27 mouse cellular contexts compared by ENCODE assay signal in the genomic region with DNA sequence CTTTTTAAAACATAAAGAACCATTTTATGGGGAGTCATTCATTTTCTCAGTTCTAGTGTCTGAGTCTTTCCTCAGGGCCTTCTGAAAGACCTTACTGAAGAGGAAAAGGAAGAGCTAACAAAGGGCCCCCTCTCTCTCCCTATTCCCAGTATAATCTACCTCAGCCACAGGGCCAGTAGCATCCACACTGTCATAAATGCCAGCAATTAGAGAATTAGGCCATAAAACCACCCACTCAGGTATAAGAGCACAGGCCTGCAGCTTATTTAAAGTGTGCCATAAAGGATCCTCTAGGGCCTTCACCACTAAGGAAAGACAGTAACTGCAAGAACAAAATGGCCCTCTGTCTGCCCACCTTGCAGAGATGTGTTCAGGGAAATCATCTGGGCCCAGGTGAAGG. TPM values are rescaled to one million over a fixed set of nuclear protein-coding genes. Genes with fewer than 3 reads are reported as not detected.
DNase-seq lines count a peak whose midpoint lies in the region; ATAC-seq and TF ChIP-seq lines count a peak whose summit lies in the region.
"Had no signal": no experiment of that assay in that cellular context is flagged by ENCODE, and none has a peak within 500 bp of the region (broad histone marks: within the 10 kb centered on the region; RNA-seq: fewer than 3 reads in every experiment).

No protein-coding gene starts in this region.

- no peak for TF ChIP-seq EP300 in CH12.LX (IDR thresholded peaks at IDR 0.05; ENCODE audit: low read length)

- peaks cover 3% of the 10 kb centered on the region for H3K4me1 ChIP-seq in embryonic facial prominence, embryonic 11.5 days (ENCODE audit: control insufficient read depth, insufficient read depth, low read length)
- peaks cover 55% of the 10 kb centered on the region for H3K4me1 ChIP-seq in embryonic facial prominence, embryonic 10.5 days
- peaks cover 59% of the 10 kb centered on the region for H3K4me1 ChIP-seq in kidney, embryonic 15.5 days
- H3K4me1 ChIP-seq in CH12.LX (ENCODE audit: control insufficient read depth in 1 of 2, insufficient read depth in 2 of 2), result peaks cover 36 to 94% of the 10 kb centered on the region in 2 experiments
- peaks cover 64% of the 10 kb centered on the region for H3K4me1 ChIP-seq in neural tube, embryonic 14.5 days (ENCODE audit: control insufficient read depth, insufficient read depth, low read length)

- no peak overlapping the region for H3K4me2 ChIP-seq in embryonic facial prominence, embryonic 11.5 days (ENCODE audit: low read depth, low read length)
- H3K4me2 ChIP-seq in kidney, embryonic 15.5 days, result no peak overlapping the region
- peak overlapping the region; percentile 99 for H3K4me2 ChIP-seq in CH12.LX (ENCODE audit: insufficient read depth, low read depth, poor library complexity, severe bottlenecking)
- H3K4me2 ChIP-seq in neural tube, embryonic 14.5 days (ENCODE audit: low read depth, low read length), result no peak overlapping the region; the same call in 1 of the 2 replicates
- H3K4me2 ChIP-seq: embryonic facial prominence, embryonic 12.5 days; forebrain, embryonic 15.5 days; heart, embryonic 13.5 days; liver, embryonic 15.5 days; lung, embryonic 14.5 days; midbrain, embryonic 11.5 days had no signal

- H3K9me3 ChIP-seq in embryonic facial prominence, embryonic 11.5 days (replicated peaks; ENCODE audit: control insufficient read depth, low read length), result no peaks in the 10 kb centered on the region
- H3K9me3 ChIP-seq in embryonic facial prominence, embryonic 10.5 days, result no peaks in the 10 kb centered on the region
- no peaks in the 10 kb centered on the region for H3K9me3 ChIP-seq in kidney, embryonic 15.5 days (replicated peaks)
- no peaks in the 10 kb centered on the region for H3K9me3 ChIP-seq in CH12.LX (replicated peaks; ENCODE audit: low read length)
- H3K9me3 ChIP-seq in neural tube, embryonic 14.5 days (ENCODE audit: control insufficient read depth, low read length), result no peaks in the 10 kb centered on the region
- H3K9me3 ChIP-seq: embryonic facial prominence, embryonic 12.5 days; forebrain, embryonic 10.5 days; forebrain, embryonic 15.5 days; G1E; heart, embryonic 13.5 days; liver, embryonic 15.5 days had no signal

- TF ChIP-seq POLR2A in CH12.LX (IDR thresholded peaks at IDR 0.05; ENCODE audit: low read depth, low read length), result no peak

- DNase-seq in embryonic facial prominence, embryonic 11.5 days (ENCODE audit: low spot score), result no peak
- DNase-seq in embryonic facial prominence, embryonic 10.5 days (ENCODE audit: low spot score), result no peak
- no peak for DNase-seq in kidney, adult 9 months
- no peak for DNase-seq in CH12.LX (ENCODE audit: extremely low read depth)
- no peak for DNase-seq in gastrocnemius, adult 2 months
- DNase-seq: adrenal gland, adult 8-10 months; cerebellum, adult 8-10 months; cerebellum, postnatal 25 days; gastrocnemius, postnatal 36 days; heart, adult 2 months; heart, postnatal 10 days; kidney, postnatal 25 days; left cerebral cortex, postnatal 4 days; lung, embryonic 14.5 days; lung, postnatal 14 days; right cerebral cortex, adult 18-20 months; spleen, adult 18-20 months; thymus, postnatal 14 days had no signal

- no peaks in the 10 kb centered on the region; the same call in 1 of the 2 replicates for H3K36me3 ChIP-seq in embryonic facial prominence, embryonic 11.5 days (replicated peaks; ENCODE audit: control insufficient read depth, insufficient read depth, low read depth, low read length)
- H3K36me3 ChIP-seq in embryonic facial prominence, embryonic 10.5 days (replicated peaks), result peaks cover 51% of the 10 kb centered on the region
- peaks cover 18% of the 10 kb centered on the region; the same call in 1 of the 2 replicates for H3K36me3 ChIP-seq in kidney, embryonic 15.5 days
- peaks cover 17 to 53% of the 10 kb centered on the region in 2 experiments for H3K36me3 ChIP-seq in CH12.LX (replicated peaks in 1 of 2; ENCODE audit: control insufficient read depth in 1 of 2, insufficient read depth in 1 of 2, low read length in 1 of 2)
- H3K36me3 ChIP-seq in neural tube, embryonic 14.5 days (ENCODE audit: control insufficient read depth, insufficient read depth, low read length), result no peaks in the 10 kb centered on the region
- H3K36me3 ChIP-seq: forebrain, embryonic 15.5 days had no signal

- no peak for TF ChIP-seq RAD21 in CH12.LX (IDR thresholded peaks at IDR 0.05; ENCODE audit: low read depth, low read length)

- ATAC-seq in embryonic facial prominence, embryonic 11.5 days (replicated peaks; ENCODE audit: insufficient number of reproducible peaks, low FRiP score, low TSS enrichment, low read depth), result no peak
- no peak for ATAC-seq in kidney, embryonic 15.5 days (replicated peaks; ENCODE audit: low FRiP score)
- no peak for ATAC-seq in neural tube, embryonic 14.5 days (ENCODE audit: low read depth)
- ATAC-seq: forebrain, embryonic 15.5 days had no signal

- intact Hi-C loops in gastrocnemius, adult 2 months (cut with DNase I), result no loop called here

- no peak overlapping the region for H3K4me3 ChIP-seq in embryonic facial prominence, embryonic 11.5 days (ENCODE audit: low read depth, low read length)
- H3K4me3 ChIP-seq in embryonic facial prominence, embryonic 10.5 days, result no peak overlapping the region
- H3K4me3 ChIP-seq in kidney, embryonic 15.5 days (replicated peaks), result no peak overlapping the region
- H3K4me3 ChIP-seq in CH12.LX (replicated peaks in 1 of 3; ENCODE audit: low read depth in 2 of 3, low read length in 2 of 3, poor library complexity in 1 of 3), result no peak overlapping the region
- H3K4me3 ChIP-seq in neural tube, embryonic 14.5 days (ENCODE audit: low read depth, low read length), result no peak overlapping the region
- no peak overlapping the region for H3K4me3 ChIP-seq in gastrocnemius, adult 2 months
- H3K4me3 ChIP-seq: embryonic facial prominence, embryonic 12.5 days; forebrain, embryonic 10.5 days; forebrain, embryonic 15.5 days; heart, adult 2 months; heart, embryonic 13.5 days; liver, embryonic 15.5 days had no signal

- dilution Hi-C loops in CH12.LX (cut with MboI; ENCODE audit: extremely low pct_ligation_motif_present, extremely low pct_unique_long_range_greater_than_20kb, low sequenced_read_pairs), result no loop called here

- peaks cover 92% of the 10 kb centered on the region for H3K79me2 ChIP-seq in CH12.LX (replicated peaks; ENCODE audit: control insufficient read depth, extremely low read depth, insufficient read depth, poor library complexity, severe bottlenecking)

- H3K9ac ChIP-seq in embryonic facial prominence, embryonic 11.5 days (replicated peaks; ENCODE audit: low read length), result no peak overlapping the region
- H3K9ac ChIP-seq in kidney, embryonic 15.5 days, result no peak overlapping the region
- H3K9ac ChIP-seq in CH12.LX (ENCODE audit: insufficient read depth, low read depth), result peak overlapping the region; percentile 57
- H3K9ac ChIP-seq in neural tube, embryonic 14.5 days (replicated peaks; ENCODE audit: low read depth, low read length), result no peak overlapping the region
- H3K9ac ChIP-seq: embryonic facial prominence, embryonic 12.5 days; forebrain, embryonic 15.5 days; heart, embryonic 13.5 days; liver, embryonic 15.5 days; lung, embryonic 14.5 days had no signal

- no peak for TF ChIP-seq CTCF in CH12.LX (conservative IDR thresholded peaks at IDR 0.05 in 1 of 2, IDR thresholded peaks at IDR 0.05 in 1 of 2; ENCODE audit: low read depth in 2 of 2, low read length in 2 of 2)
- TF ChIP-seq CTCF in gastrocnemius, adult 2 months (IDR thresholded peaks at IDR 0.05), result no peak

- in situ Hi-C loops in CH12.LX (cut with MboI; ENCODE audit: low pct_ligation_motif_present, low pct_unique_long_range_greater_than_20kb, low sequenced_read_pairs), result no loop called here

- 0 out of 2 replicates have a peak overlapping the region, but pooled peaks have one; percentile 35 for H3K27ac ChIP-seq in embryonic facial prominence, embryonic 11.5 days (replicated peaks; ENCODE audit: low read depth, low read length)
- no peak overlapping the region for H3K27ac ChIP-seq in embryonic facial prominence, embryonic 10.5 days (replicated peaks)
- 0 out of 2 replicates have a peak overlapping the region, but pooled peaks have one; percentile 10 for H3K27ac ChIP-seq in kidney, embryonic 15.5 days
- peak overlapping the region; percentile 69; the same call in 1 of the 2 replicates for H3K27ac ChIP-seq in CH12.LX (ENCODE audit: insufficient read depth, low read depth)
- peak overlapping the region; percentile 48; the same call in 1 of the 2 replicates for H3K27ac ChIP-seq in neural tube, embryonic 14.5 days (ENCODE audit: low read depth, low read length)
- no peak overlapping the region for H3K27ac ChIP-seq in gastrocnemius, adult 2 months
- H3K27ac ChIP-seq: embryonic facial prominence, embryonic 12.5 days; forebrain, embryonic 10.5 days; forebrain, embryonic 15.5 days; heart, adult 2 months; heart, embryonic 13.5 days; liver, embryonic 15.5 days had no signal

- no peaks in the 10 kb centered on the region for H3K27me3 ChIP-seq in embryonic facial prominence, embryonic 11.5 days (ENCODE audit: control insufficient read depth, insufficient read depth, low read length)
- no peaks in the 10 kb centered on the region for H3K27me3 ChIP-seq in embryonic facial prominence, embryonic 10.5 days (replicated peaks; ENCODE audit: low read depth, poor library complexity, severe bottlenecking)
- H3K27me3 ChIP-seq in kidney, embryonic 15.5 days, result no peaks in the 10 kb centered on the region
- no peaks in the 10 kb centered on the region for H3K27me3 ChIP-seq in CH12.LX (replicated peaks)
- no peaks in the 10 kb centered on the region for H3K27me3 ChIP-seq in neural tube, embryonic 14.5 days (ENCODE audit: control insufficient read depth, insufficient read depth, low read length)
- H3K27me3 ChIP-seq: embryonic facial prominence, embryonic 12.5 days; forebrain, embryonic 15.5 days; heart, embryonic 13.5 days; liver, embryonic 15.5 days had no signal

RNA-seq across cellular contexts. Expression of a gene that starts 6.9 kb away (rescaled TPM):
- polyA plus RNA-seq in embryonic facial prominence, embryonic 11.5 days (2014; fragmentation: Nextera tagmentation; extraction: Ambion mirVana), result 9.8 and 12.2 TPM in 2 replicates
- 14.1 and 14.9 TPM in 2 replicates for polyA plus RNA-seq in embryonic facial prominence, embryonic 10.5 days (2016; fragmentation: Nextera tagmentation; extraction: Ambion mirVana)
- polyA plus RNA-seq in kidney, embryonic 15.5 days (2015; fragmentation: Nextera tagmentation; extraction: Ambion mirVana), result 14.6 and 16.3 TPM in 2 replicates
- total RNA-seq in CH12.LX (2012; rRNA removed) (7.2 and 7.3 TPM in 2 replicates), CH12.LX (2014; rRNA removed) (2.2 and 2.5 TPM in 2 replicates)
- 13.4 and 21.3 TPM in 2 replicates for polyA plus RNA-seq in CH12.LX (2012; ENCODE audit: insufficient read length, low read depth)
- polyA plus RNA-seq in neural tube, embryonic 14.5 days (2014; fragmentation: Nextera tagmentation; extraction: Ambion mirVana), result 16.5 and 23.1 TPM in 2 replicates
- 10 to 100 TPM; 21.5 to 21.7 TPM for total RNA-seq in gastrocnemius, adult 2 months (2021)

RNA-seq across cellular contexts. Expression of a gene that starts 46.3 kb away (rescaled TPM):
- polyA plus RNA-seq in embryonic facial prominence, embryonic 11.5 days (2014; fragmentation: Nextera tagmentation; extraction: Ambion mirVana), result 572 and 583 TPM in 2 replicates
- polyA plus RNA-seq in embryonic facial prominence, embryonic 10.5 days (2016; fragmentation: Nextera tagmentation; extraction: Ambion mirVana), result 499 and 516 TPM in 2 replicates
- polyA plus RNA-seq in kidney, embryonic 15.5 days (2015; fragmentation: Nextera tagmentation; extraction: Ambion mirVana), result 714 and 843 TPM in 2 replicates
- total RNA-seq in CH12.LX (2012; rRNA removed) (490 and 550 TPM in 2 replicates), CH12.LX (2014; rRNA removed) (689 and 720 TPM in 2 replicates)
- polyA plus RNA-seq in CH12.LX (2012; ENCODE audit: insufficient read length, low read depth), result 277 and 311 TPM in 2 replicates
- polyA plus RNA-seq in neural tube, embryonic 14.5 days (2014; fragmentation: Nextera tagmentation; extraction: Ambion mirVana), result 756 and 860 TPM in 2 replicates
- 100 to 1,000 TPM; 668 to 937 TPM for total RNA-seq in gastrocnemius, adult 2 months (2021)

Comparison
In these comparisons a context has a peak if more than half of its experiments do, and no peak if none do; other contexts are left out.
1. H3K27ac ChIP-seq: peak in embryonic facial prominence, embryonic 11.5 days (single experiment), kidney, embryonic 15.5 days (single experiment), CH12.LX (single experiment) and neural tube, embryonic 14.5 days (single experiment); none in embryonic facial prominence, embryonic 10.5 days (single experiment) and gastrocnemius, adult 2 months (single experiment).